Mouse (Mus musculus): ENCODE measurements around the gene BC024063. TPM values are rescaled to one million over a fixed set of nuclear protein-coding genes. Genes with fewer than 3 reads are reported as not detected.

BC024063 gene
- polyA plus RNA-seq, 1 experiment from 2014 or later, result 4.1 TPM

DNA sequence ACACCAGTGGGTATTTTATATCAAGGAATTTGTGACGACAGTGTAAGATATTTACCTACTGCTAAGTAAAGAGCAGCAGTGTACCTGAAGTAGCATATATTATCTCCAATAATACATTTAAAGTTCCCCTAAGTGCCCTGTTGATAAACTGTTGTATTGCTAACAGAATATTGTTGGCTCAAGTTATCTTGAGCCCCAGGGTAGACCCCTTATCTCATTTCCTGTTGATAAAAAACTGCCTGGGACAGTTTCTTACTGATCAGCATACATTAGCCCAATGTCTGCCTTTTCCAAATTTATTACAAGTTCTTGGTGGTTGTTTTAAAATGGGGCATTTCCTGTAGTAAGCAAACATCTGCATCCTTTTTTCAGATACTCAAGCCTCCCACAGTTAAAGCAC is 62.1 kb downstream of the BC024063 start:
- 74% methylated on average over 1 of the region's 1 CpGs for WGBS
- Histone ChIP-seq H3K9me3 (replicated peaks; ENCODE audit: control insufficient read depth, low read length) (peaks cover 39% of the 10 kb centered on the region), H3K9ac (ENCODE audit: low read length) (no peak overlapping the region), H3K4me1 (ENCODE audit: control insufficient read depth, insufficient read depth, low read length) (no peaks in the 10 kb centered on the region), H3K4me2 (ENCODE audit: low read depth, low read length) (no peak overlapping the region), H3K27ac (ENCODE audit: low read length) (no peak overlapping the region), H3K27me3 (ENCODE audit: control insufficient read depth, insufficient read depth, low read length) (no peaks in the 10 kb centered on the region), H3K4me3 (replicated peaks; ENCODE audit: low read length) (no peak overlapping the region), H3K36me3 (ENCODE audit: control insufficient read depth, insufficient read depth, low read length) (peaks cover 52% of the 10 kb centered on the region)
- ATAC-seq (ENCODE audit: insufficient read depth, low FRiP score), result no peak

DNA sequence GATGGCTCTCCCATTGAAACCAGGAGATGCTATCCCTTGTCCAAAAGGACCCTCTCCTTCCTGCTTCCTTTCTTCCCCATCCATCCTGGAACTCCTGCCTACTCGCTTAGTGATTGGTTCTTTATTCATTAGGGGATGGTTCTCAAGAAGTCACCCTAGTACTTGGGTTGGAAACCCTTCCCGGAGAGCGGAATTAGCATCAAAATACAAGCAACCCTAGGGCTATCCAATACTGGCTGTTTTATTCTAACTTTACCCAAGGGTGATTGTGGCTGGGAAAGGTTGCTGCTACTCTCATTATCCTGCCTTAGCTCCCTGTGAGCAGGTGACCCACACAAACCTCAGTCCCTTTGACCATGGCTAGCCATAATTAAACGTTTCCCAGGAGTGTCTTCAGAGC is 64.4 kb downstream of the BC024063 start:
- Histone ChIP-seq H3K27ac (ENCODE audit: low read length) (no peak overlapping the region), H3K9me3 (replicated peaks; ENCODE audit: control insufficient read depth, low read length) (peaks cover 55% of the 10 kb centered on the region), H3K36me3 (ENCODE audit: control insufficient read depth, insufficient read depth, low read length) (peaks cover 67% of the 10 kb centered on the region), H3K9ac (ENCODE audit: low read length) (no peak overlapping the region), H3K4me3 (replicated peaks; ENCODE audit: low read length) (no peak overlapping the region), H3K4me2 (ENCODE audit: low read depth, low read length) (no peak overlapping the region), H3K4me1 (ENCODE audit: control insufficient read depth, insufficient read depth, low read length) (no peaks in the 10 kb centered on the region), H3K27me3 (ENCODE audit: control insufficient read depth, insufficient read depth, low read length) (no peaks in the 10 kb centered on the region)
- 75% methylated on average over 4 of the region's 4 CpGs for WGBS
- ATAC-seq (ENCODE audit: insufficient read depth, low FRiP score), result no peak

Other genes starting within 250 kb of the BC024063 start
- 7.7 and 11.1 TPM in 2 replicates for gene Gm32687, start 219.4 kb upstream of the BC024063 start, polyA plus RNA-seq (2015; fragmentation: Nextera tagmentation; extraction: Ambion mirVana)
- gene Zfp781, start 152.9 kb upstream of the BC024063 start, polyA plus RNA-seq (2015; fragmentation: Nextera tagmentation; extraction: Ambion mirVana), result 2.9 and 3.7 TPM in 2 replicates
- 12.1 and 12.2 TPM in 2 replicates for gene Zfp873, start 35.2 kb upstream of the BC024063 start, polyA plus RNA-seq (2015; fragmentation: Nextera tagmentation; extraction: Ambion mirVana)
- gene AU041133, start 44.7 kb downstream of the BC024063 start, polyA plus RNA-seq (2015; fragmentation: Nextera tagmentation; extraction: Ambion mirVana), result 4.4 and 5.3 TPM in 2 replicates
- 14.5 and 15.2 TPM in 2 replicates for gene Zfp938, start 157.9 kb downstream of the BC024063 start, polyA plus RNA-seq (2015; fragmentation: Nextera tagmentation; extraction: Ambion mirVana)
- not detected in 2 replicates for gene 4932415D10Rik, start 233.2 kb downstream of the BC024063 start, polyA plus RNA-seq (2015; fragmentation: Nextera tagmentation; extraction: Ambion mirVana)

All from stomach, embryonic 16.5 days (tissue).